Mouse (Mus musculus) embryo, embryonic 11 days (tissue): Measurements from ENCODE around the gene Syt1.

Source experiments
- DNase-seq: peaks from one replicate; pipeline ENCODE4 v3.0.0-alpha.2; 2015

The Syt1 gene

GRCm38 (mm10) chr10:108504128-108504870, 506.5 kb downstream of the Syt1 start:
- no peak for DNase-seq

GRCm38 (mm10) chr10:108490231-108490630, 520.6 kb downstream of the Syt1 start:
- DNase-seq = no peak

GRCm38 (mm10) chr10:108483991-108484390, 526.8 kb downstream of the Syt1 start:
- DNase-seq = no peak

GRCm38 (mm10) chr10:108480146-108480850, 530.5 kb downstream of the Syt1 start:
- no peak for DNase-seq

- DNase-seq = no peak
These were observed 540.3 kb downstream of the Syt1 start for GRCm38 (mm10) chr10:108470319-108470955.

GRCm38 (mm10) chr10:108466539-108466938, 544.2 kb downstream of the Syt1 start:
- DNase-seq = no peak

- DNase-seq = no peak
These were observed 548.9 kb downstream of the Syt1 start for GRCm38 (mm10) chr10:108461862-108462261.

GRCm38 (mm10) chr10:108457054-108457453, 553.7 kb downstream of the Syt1 start:
- no peak for DNase-seq

- DNase-seq = no peak
These were observed 554.9 kb downstream of the Syt1 start for GRCm38 (mm10) chr10:108455883-108456282.

- no peak for DNase-seq
These were observed 555.6 kb downstream of the Syt1 start for GRCm38 (mm10) chr10:108455204-108455603.

GRCm38 (mm10) chr10:108454691-108455117, 556.1 kb downstream of the Syt1 start:
- DNase-seq = no peak

- no peak for DNase-seq
These were observed 557.2 kb downstream of the Syt1 start for GRCm38 (mm10) chr10:108453561-108453960.

GRCm38 (mm10) chr10:108452421-108452820, 558.4 kb downstream of the Syt1 start:
- DNase-seq = no peak

GRCm38 (mm10) chr10:108451516-108451915, 559.3 kb downstream of the Syt1 start:
- no peak for DNase-seq

- DNase-seq = no peak
These were observed 560.4 kb downstream of the Syt1 start for GRCm38 (mm10) chr10:108450401-108450800.

- DNase-seq = no peak
These were observed 562.4 kb downstream of the Syt1 start for GRCm38 (mm10) chr10:108448421-108448820.
